Mouse (Mus musculus): ENCODE data around the gene Mtx1.

Mtx1 gene

GRCm38 (mm10) chr3:89214681-89215411, 12.0 kb downstream of the Mtx1 start, which contains the start of gene Thbs3:
Gene Thbs3, plus strand, starts transcription at chr3:89215180.
- no peak for DNase-seq (ENCODE audit: low spot score in 2 of 2)

GRCm38 (mm10) chr3:89213803-89214530, 12.9 kb downstream of the Mtx1 start:
- DNase-seq (ENCODE audit: low spot score in 2 of 2), result peak; percentile 92

- no peak for DNase-seq (ENCODE audit: low spot score in 2 of 2)
Measured at GRCm38 (mm10) chr3:89210731-89211130, 16.2 kb downstream of the Mtx1 start.

GRCm38 (mm10) chr3:89210162-89210561, 16.7 kb downstream of the Mtx1 start:
- DNase-seq (ENCODE audit: low spot score in 2 of 2), result no peak

- no peak for DNase-seq (ENCODE audit: low spot score in 2 of 2)
Measured at GRCm38 (mm10) chr3:89209731-89210130, 17.2 kb downstream of the Mtx1 start.

GRCm38 (mm10) chr3:89208736-89209135, 18.2 kb downstream of the Mtx1 start:
- no peak for DNase-seq (ENCODE audit: low spot score in 2 of 2)

- peak; percentile 58 to 75 for DNase-seq (ENCODE audit: low spot score in 2 of 2)
Measured at GRCm38 (mm10) chr3:89208075-89208657, 18.7 kb downstream of the Mtx1 start.

- DNase-seq (ENCODE audit: low spot score in 2 of 2), result peak in 1 of 2 experiments; percentile 52
Measured at GRCm38 (mm10) chr3:89206695-89207094, 20.2 kb downstream of the Mtx1 start.

- no peak for DNase-seq (ENCODE audit: low spot score in 2 of 2)
Measured at GRCm38 (mm10) chr3:89206079-89206478, 20.8 kb downstream of the Mtx1 start.

- no peak for DNase-seq (ENCODE audit: low spot score in 2 of 2)
Measured at GRCm38 (mm10) chr3:89203142-89203514, 23.8 kb downstream of the Mtx1 start.

- DNase-seq (ENCODE audit: low spot score in 2 of 2), result peak; percentile 76 to 80
Measured at GRCm38 (mm10) chr3:89202253-89203141, 24.4 kb downstream of the Mtx1 start, which contains the start of gene Gba. Gene Gba, plus strand, starts transcription at chr3:89202928.

- DNase-seq (ENCODE audit: low spot score in 2 of 2), result no peak
Measured at GRCm38 (mm10) chr3:89199839-89200238, 27.0 kb downstream of the Mtx1 start.

GRCm38 (mm10) chr3:89195979-89196877, 30.7 kb downstream of the Mtx1 start:
- peak; percentile 75 to 87 for DNase-seq (ENCODE audit: low spot score in 2 of 2)

- DNase-seq (ENCODE audit: low spot score in 2 of 2), result no peak
Measured at GRCm38 (mm10) chr3:89193853-89194252, 33.0 kb downstream of the Mtx1 start.

- no peak for DNase-seq (ENCODE audit: low spot score in 2 of 2)
Measured at GRCm38 (mm10) chr3:89193351-89193750, 33.5 kb downstream of the Mtx1 start.

- DNase-seq (ENCODE audit: low spot score in 2 of 2), result no peak
Measured at GRCm38 (mm10) chr3:89190436-89190835, 36.5 kb downstream of the Mtx1 start.

GRCm38 (mm10) chr3:89188478-89188875, 38.4 kb downstream of the Mtx1 start:
- no peak for DNase-seq (ENCODE audit: low spot score in 2 of 2)

GRCm38 (mm10) chr3:89187690-89188477, 39.0 kb downstream of the Mtx1 start:
- DNase-seq (ENCODE audit: low spot score in 2 of 2), result no peak

GRCm38 (mm10) chr3:89187197-89187596, 39.7 kb downstream of the Mtx1 start:
- no peak for DNase-seq (ENCODE audit: low spot score in 2 of 2)

- no peak for DNase-seq (ENCODE audit: low spot score in 2 of 2)
Measured at GRCm38 (mm10) chr3:89183959-89184315, 43.0 kb downstream of the Mtx1 start.

Data from urinary bladder, adult 18-20 months (tissue).